Mouse (Mus musculus): ENCODE measurements around the gene Ndufa6.

The Ndufa6 gene

DNA sequence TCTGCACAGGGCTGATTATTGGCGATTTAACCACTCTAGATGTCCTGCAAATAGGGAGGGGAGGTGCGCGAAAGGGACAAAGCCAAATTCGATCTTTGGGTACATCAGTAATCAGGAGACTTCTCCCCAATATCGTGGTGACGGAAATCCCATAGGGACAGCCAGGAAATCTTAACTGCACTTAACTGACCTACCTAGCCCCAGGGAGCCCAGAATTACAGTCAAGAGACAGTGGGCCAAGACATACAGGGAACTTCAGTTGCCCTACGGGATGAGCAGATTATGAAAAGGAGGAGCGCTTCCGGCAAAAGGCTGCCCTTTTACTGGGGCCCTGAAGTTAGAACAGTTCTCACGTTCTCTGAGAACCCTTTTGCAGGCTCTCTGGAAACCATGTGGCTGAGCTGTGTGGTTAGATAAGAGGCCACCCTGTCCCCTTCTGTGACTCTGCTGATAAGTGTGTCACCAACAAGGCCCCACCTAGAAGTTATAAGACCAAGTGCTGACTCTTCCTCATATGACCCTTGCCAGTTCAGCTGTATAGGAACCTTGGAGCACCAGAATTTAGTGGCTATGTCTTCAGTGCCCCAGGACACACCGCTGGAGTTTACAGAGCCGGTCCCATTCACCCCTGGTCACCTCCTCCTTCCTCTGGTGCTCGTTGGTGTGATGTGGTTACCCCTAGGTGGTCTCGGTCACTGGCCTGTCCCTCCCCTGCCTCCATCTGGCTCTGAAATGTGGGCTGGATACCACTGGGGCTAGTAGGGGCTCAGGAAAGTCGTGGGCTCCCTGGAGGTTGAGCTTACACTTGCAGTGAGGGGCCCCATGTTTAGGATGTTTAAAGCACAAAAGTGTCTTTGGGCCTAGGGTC, 12.2 kb downstream of the Ndufa6 start:
- peak; percentile 79 to 82 for DNase-seq (ENCODE audit: low spot score in 2 of 2)

GRCm38 (mm10) chr15:82341036-82341501, 13.1 kb downstream of the Ndufa6 start:
- DNase-seq (ENCODE audit: low spot score in 2 of 2) = peak; percentile 83 to 91

- DNase-seq (ENCODE audit: low spot score in 2 of 2) = peak; percentile 55 to 77
Observed at GRCm38 (mm10) chr15:82340414-82341035, 13.6 kb downstream of the Ndufa6 start.

- peak in 1 of 2 experiments; percentile 67 for DNase-seq (ENCODE audit: low spot score in 2 of 2)
Observed at GRCm38 (mm10) chr15:82339634-82340254, 14.4 kb downstream of the Ndufa6 start.

DNA sequence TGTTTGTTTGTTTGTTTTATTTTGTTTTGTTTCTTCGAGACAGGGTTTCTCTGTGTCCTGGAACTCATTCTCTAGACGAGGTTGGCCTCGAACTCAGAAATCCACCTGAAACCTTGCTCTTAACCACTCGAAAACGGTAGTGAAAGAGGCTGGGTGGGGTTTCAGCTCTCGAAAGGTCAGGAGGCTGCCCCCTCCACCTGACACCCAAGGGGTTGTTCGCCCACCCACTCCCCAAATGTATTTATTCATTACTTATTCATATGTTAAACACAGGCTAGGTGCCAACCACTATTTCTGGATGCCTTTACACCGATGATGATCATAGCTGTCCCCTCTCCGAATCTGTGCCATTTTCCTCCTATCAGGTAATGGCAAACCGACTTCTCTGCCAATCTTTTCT, 15.0 kb downstream of the Ndufa6 start:
- DNase-seq (ENCODE audit: low spot score in 2 of 2) = peak in 1 of 2 experiments; percentile 71

DNA sequence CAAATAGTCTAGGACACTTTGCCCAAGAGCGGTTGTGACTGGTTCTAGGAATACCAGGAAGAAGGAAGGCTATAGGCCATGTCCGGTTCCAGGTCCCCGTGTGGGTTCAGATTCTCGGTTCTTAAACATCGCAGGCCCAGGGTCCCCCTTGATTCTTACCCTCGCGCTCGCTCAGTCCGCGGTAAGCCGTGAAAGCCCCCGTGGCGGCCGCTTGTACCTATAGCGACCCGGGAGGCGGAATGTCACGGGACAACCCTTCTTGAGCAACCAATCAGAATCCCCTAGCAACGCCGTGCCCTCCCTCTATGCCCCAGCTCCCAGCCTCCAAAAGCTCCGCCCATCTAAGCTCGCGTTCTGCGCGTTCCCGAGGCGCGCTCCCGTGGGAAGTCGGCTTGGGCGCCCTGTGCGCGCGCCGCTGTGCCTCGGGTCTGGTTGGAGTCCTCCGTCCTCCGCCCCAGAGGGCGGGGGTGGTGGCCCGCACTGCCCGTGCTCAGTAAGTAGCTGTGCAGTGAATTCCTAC, 15.5 kb downstream of the Ndufa6 start, which contains the start of the genes Naga, Pheta2 and Smdt1:
TSS of gene Naga (minus strand) at position 333 of the 520 bp plus-strand sequence.
TSS of gene Pheta2 (plus strand) at position 350 of the 520 bp plus-strand sequence.
TSS of gene Smdt1 (plus strand) at position 367 of the 520 bp plus-strand sequence.
- DNase-seq (ENCODE audit: low spot score in 2 of 2) = peak; percentile 97

DNA sequence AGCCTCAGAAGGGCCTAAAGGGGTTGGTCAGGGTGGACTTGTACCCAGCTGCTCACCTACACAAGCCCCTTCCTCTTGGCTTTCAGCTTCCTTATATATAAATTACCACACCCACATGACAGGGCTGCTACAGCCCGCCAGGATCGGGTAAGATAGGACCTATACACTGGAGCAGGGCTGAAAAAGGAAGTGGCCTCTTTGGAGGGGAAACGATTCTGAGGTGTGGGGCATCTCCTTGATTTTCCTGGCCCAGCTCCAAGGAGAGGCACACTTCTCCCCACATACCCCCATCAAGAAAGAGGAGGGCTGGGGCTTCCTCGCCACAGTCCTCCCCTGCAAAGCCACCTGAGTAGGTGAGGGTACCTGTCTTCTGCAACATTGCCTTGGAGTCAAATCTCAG, 16.2 kb downstream of the Ndufa6 start:
- DNase-seq (ENCODE audit: low spot score in 2 of 2) = no peak

GRCm38 (mm10) chr15:82336629-82337028, 17.5 kb downstream of the Ndufa6 start:
- no peak for DNase-seq (ENCODE audit: low spot score in 2 of 2)

GRCm38 (mm10) chr15:82335194-82335593, 18.9 kb downstream of the Ndufa6 start:
- no peak for DNase-seq (ENCODE audit: low spot score in 2 of 2)

- DNase-seq (ENCODE audit: low spot score in 2 of 2) = no peak
Observed at GRCm38 (mm10) chr15:82325382-82325781, 28.7 kb downstream of the Ndufa6 start.

DNA sequence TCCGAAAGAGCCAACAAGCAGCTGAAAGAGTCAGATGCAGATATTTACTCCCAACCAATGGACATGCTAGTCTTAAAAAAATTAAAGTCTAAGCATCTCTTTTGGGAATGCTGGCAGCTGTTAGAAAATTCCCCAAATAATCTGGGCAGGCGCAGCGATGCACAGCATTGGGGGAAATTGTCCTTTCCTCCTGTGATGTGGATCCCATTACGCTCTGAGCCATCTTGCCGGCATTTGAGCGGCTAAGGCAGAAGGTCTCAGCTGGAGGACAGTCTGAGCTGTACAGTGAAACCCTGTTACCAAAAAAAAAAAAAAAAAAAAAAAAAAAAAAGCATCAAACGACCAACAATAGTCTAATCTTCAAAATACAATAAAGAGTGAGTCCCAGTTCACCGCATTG, 31.9 kb downstream of the Ndufa6 start:
- no peak for DNase-seq (ENCODE audit: low spot score in 2 of 2)

- DNase-seq (ENCODE audit: low spot score in 2 of 2) = no peak
Observed at GRCm38 (mm10) chr15:82319613-82320012, 34.5 kb downstream of the Ndufa6 start.

DNA sequence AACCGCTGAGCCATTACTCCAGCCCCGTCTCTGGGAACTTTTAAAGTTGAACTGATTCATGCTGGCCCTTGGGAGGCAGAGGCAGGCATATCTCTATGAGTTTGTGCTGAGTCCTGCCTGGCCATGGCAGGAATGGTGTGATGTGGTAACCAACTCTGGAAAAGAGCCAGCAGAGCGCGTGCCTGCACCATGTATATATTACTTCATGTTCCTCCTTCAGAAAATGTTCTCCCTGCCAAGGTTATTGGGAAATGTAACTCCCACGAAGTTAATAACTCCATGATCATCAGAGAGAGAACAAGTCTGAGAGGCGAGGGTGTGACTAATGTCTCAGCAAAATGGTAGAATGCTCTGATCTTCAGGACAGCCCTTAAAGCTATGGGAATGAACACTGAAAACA, 36.3 kb downstream of the Ndufa6 start:
- DNase-seq (ENCODE audit: low spot score in 2 of 2) = no peak

DNA sequence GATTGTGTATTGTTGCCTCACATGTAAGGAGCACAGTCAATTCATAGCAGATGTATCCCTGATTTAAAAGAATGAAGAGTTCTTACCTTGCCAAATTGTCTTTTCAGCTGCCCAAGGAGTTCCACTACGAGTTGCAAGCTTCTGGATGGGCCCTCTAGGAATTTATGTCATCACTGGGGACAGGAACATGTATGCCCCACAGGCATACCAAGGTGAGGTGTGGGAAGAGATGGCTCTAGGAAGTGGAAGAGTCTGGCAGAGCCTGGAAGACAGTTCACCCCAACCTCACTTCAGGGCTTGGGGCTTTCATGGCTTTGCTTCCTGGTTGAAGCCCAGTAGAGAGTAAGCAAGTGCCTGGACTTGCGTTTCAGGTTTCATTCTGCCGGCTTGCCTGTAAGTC, 45.7 kb downstream of the Ndufa6 start:
- no peak for DNase-seq (ENCODE audit: low spot score in 2 of 2)

DNA sequence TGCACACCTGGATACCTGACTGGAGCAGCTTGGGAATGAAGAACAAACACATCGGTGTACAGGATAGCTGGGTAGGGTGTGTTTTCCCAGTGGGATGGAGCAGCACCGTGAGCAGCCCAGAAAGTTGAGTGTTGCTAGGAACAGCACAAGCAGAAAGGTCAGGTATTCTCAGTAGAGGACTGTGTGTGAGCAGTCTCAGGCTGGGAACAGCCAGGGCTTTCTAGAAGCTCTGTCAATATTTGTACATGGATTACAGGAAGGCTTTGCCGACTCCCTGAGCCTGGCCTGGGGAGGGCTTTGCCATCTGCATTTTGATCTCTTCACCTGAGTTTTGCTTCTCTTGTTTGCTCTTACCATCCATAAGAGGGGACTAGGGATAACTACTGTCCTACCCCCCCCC, 47.0 kb downstream of the Ndufa6 start:
- no peak for DNase-seq (ENCODE audit: low spot score in 2 of 2)
